Mouse (Mus musculus): ENCODE measurements around the gene Dnajc14. TPM values are rescaled to one million over a fixed set of nuclear protein-coding genes. Genes with fewer than 3 reads are reported as not detected.

Dnajc14 gene
- polyA plus RNA-seq, 1 experiment from 2014 or later = 51.9 TPM

Other genes starting within 250 kb of the Dnajc14 start
- 125 and 127 TPM in 2 replicates for gene Pa2g4, start 238.1 kb upstream of the Dnajc14 start, polyA plus RNA-seq (2015; fragmentation: Nextera tagmentation; extraction: Ambion mirVana)
- gene Erbb3, start 214.4 kb upstream of the Dnajc14 start, polyA plus RNA-seq (2015; fragmentation: Nextera tagmentation; extraction: Ambion mirVana) = 1.2 and 2.1 TPM in 2 replicates
- 359 and 409 TPM in 2 replicates for gene Rps26, start 177.3 kb upstream of the Dnajc14 start, polyA plus RNA-seq (2015; fragmentation: Nextera tagmentation; extraction: Ambion mirVana)
- gene Ikzf4, start 158.1 kb upstream of the Dnajc14 start, polyA plus RNA-seq (2015; fragmentation: Nextera tagmentation; extraction: Ambion mirVana) = 15.1 and 18.3 TPM in 2 replicates
- 14.5 TPM in 2 replicates for gene Suox, start 130.0 kb upstream of the Dnajc14 start, polyA plus RNA-seq (2015; fragmentation: Nextera tagmentation; extraction: Ambion mirVana)
- gene Rab5b, start 107.8 kb upstream of the Dnajc14 start, polyA plus RNA-seq (2015; fragmentation: Nextera tagmentation; extraction: Ambion mirVana) = 113 and 121 TPM in 2 replicates
- gene Pmel, start 99.9 kb upstream of the Dnajc14 start, polyA plus RNA-seq (2015; fragmentation: Nextera tagmentation; extraction: Ambion mirVana) = 0.62 and 1.1 TPM in 2 replicates
- gene Cdk2, start 99.0 kb upstream of the Dnajc14 start, polyA plus RNA-seq (2015; fragmentation: Nextera tagmentation; extraction: Ambion mirVana) = 22.4 and 23.5 TPM in 2 replicates
- 7.7 and 8.9 TPM in 2 replicates for gene Dgka, start 59.2 kb upstream of the Dnajc14 start, polyA plus RNA-seq (2015; fragmentation: Nextera tagmentation; extraction: Ambion mirVana)
- 44.5 and 47.0 TPM in 2 replicates for gene Pym1, start 56.2 kb upstream of the Dnajc14 start, polyA plus RNA-seq (2015; fragmentation: Nextera tagmentation; extraction: Ambion mirVana)
- 0.73 and 0.98 TPM in 2 replicates for gene Mmp19, start 13.2 kb upstream of the Dnajc14 start, polyA plus RNA-seq (2015; fragmentation: Nextera tagmentation; extraction: Ambion mirVana)
- gene Tmem198b, start 308 bp downstream of the Dnajc14 start, polyA plus RNA-seq (2015; fragmentation: Nextera tagmentation; extraction: Ambion mirVana) = 17.0 and 19.9 TPM in 2 replicates
- 146 and 151 TPM in 2 replicates for gene Sarnp, start 13.3 kb downstream of the Dnajc14 start, polyA plus RNA-seq (2015; fragmentation: Nextera tagmentation; extraction: Ambion mirVana)
- 28.1 and 28.8 TPM in 2 replicates for gene Ormdl2, start 17.6 kb downstream of the Dnajc14 start, polyA plus RNA-seq (2015; fragmentation: Nextera tagmentation; extraction: Ambion mirVana)
- gene Gdf11, start 87.7 kb downstream of the Dnajc14 start, polyA plus RNA-seq (2015; fragmentation: Nextera tagmentation; extraction: Ambion mirVana) = 8.6 and 8.9 TPM in 2 replicates
- gene Cd63, start 96.9 kb downstream of the Dnajc14 start, polyA plus RNA-seq (2015; fragmentation: Nextera tagmentation; extraction: Ambion mirVana) = 262 and 274 TPM in 2 replicates
- 20.9 and 22.1 TPM in 2 replicates for gene Rdh5, start 118.8 kb downstream of the Dnajc14 start, polyA plus RNA-seq (2015; fragmentation: Nextera tagmentation; extraction: Ambion mirVana)
- 266 and 268 TPM in 2 replicates for gene Bloc1s1, start 120.0 kb downstream of the Dnajc14 start, polyA plus RNA-seq (2015; fragmentation: Nextera tagmentation; extraction: Ambion mirVana)
- gene Itga7, start 129.8 kb downstream of the Dnajc14 start, polyA plus RNA-seq (2015; fragmentation: Nextera tagmentation; extraction: Ambion mirVana) = 8.9 TPM in 2 replicates
- gene Mettl7b, start 156.9 kb downstream of the Dnajc14 start, polyA plus RNA-seq (2015; fragmentation: Nextera tagmentation; extraction: Ambion mirVana) = not detected in 2 replicates
- not detected in 2 replicates for gene Olfr9, start 185.4 kb downstream of the Dnajc14 start, polyA plus RNA-seq (2015; fragmentation: Nextera tagmentation; extraction: Ambion mirVana)
- not detected in 2 replicates for gene Olfr763, start 206.7 kb downstream of the Dnajc14 start, polyA plus RNA-seq (2015; fragmentation: Nextera tagmentation; extraction: Ambion mirVana)
- not detected in 2 replicates for gene Olfr764-ps1, start 235.8 kb downstream of the Dnajc14 start, polyA plus RNA-seq (2015; fragmentation: Nextera tagmentation; extraction: Ambion mirVana)
- gene Olfr765, start 245.9 kb downstream of the Dnajc14 start, polyA plus RNA-seq (2015; fragmentation: Nextera tagmentation; extraction: Ambion mirVana) = not detected in 2 replicates

Data from hindbrain, embryonic 15.5 days (tissue).